Mouse (Mus musculus) MEL (cell line): ENCODE measurements around the gene Serp2.

Experiments
- CTCF ChIP-seq, 3 experiments: IDR thresholded peaks in 2 of 3; conservative IDR thresholded peaks in 1 of 3; 2 replicates each; pipeline ENCODE4 v1.5.1; 2011 to 2012; ENCODE audit warnings: low read length in 3 of 3, low read depth in 2 of 3, mild to moderate bottlenecking in 2 of 3, improper control_type of control experiment in 1 of 3, inconsistent platforms in 1 of 3, mixed read lengths in 1 of 3, moderate library complexity in 1 of 3; ENCODE audit not compliant: control insufficient read depth in 1 of 3, insufficient read depth in 1 of 3, poor library complexity in 1 of 3, severe bottlenecking in 1 of 3
- E2F4 ChIP-seq: IDR thresholded peaks from 2 replicates; pipeline ENCODE4 v1.6.1; 2011; ENCODE audit warnings: low read depth, low read length, improper control_type of control experiment, borderline replicate concordance
- EP300 ChIP-seq, 2 experiments: IDR thresholded peaks; 2 replicates each; pipeline ENCODE4 v1.6.1; 2011; ENCODE audit warnings: improper control_type of control experiment in 2 of 2, low read length in 2 of 2, low read depth in 1 of 2, mild to moderate bottlenecking in 1 of 2
- GATA1 ChIP-seq: IDR thresholded peaks from 2 replicates; pipeline ENCODE4 v1.6.1; 2011; ENCODE audit warnings: low read depth, low read length, improper control_type of control experiment
- JUND ChIP-seq: IDR thresholded peaks from 2 replicates; pipeline ENCODE4 v1.6.1; 2011; ENCODE audit warnings: low read depth, mild to moderate bottlenecking, improper control_type of control experiment, low read length
- KAT2A ChIP-seq: conservative IDR thresholded peaks from 2 replicates; pipeline ENCODE4 v1.6.1; 2012; ENCODE audit warnings: low read depth, low read length, improper control_type of control experiment, inconsistent platforms
- MAFK ChIP-seq: IDR thresholded peaks from 2 replicates; pipeline ENCODE4 v1.6.1; 2011; ENCODE audit warnings: low read depth, mild to moderate bottlenecking, low read length, improper control_type of control experiment, borderline replicate concordance
- MAX ChIP-seq: IDR thresholded peaks from 2 replicates; pipeline ENCODE4 v1.6.1; 2011; ENCODE audit warnings: low read length, improper control_type of control experiment
- NELFE ChIP-seq: IDR thresholded peaks from 2 replicates; pipeline ENCODE4 v1.6.1; 2011; ENCODE audit warnings: low read depth, low read length, improper control_type of control experiment
- POLR2A ChIP-seq, 2 experiments: IDR thresholded peaks; 2 replicates each; pipeline ENCODE4 v1.6.1; 2011 to 2012; ENCODE audit warnings: low read length in 2 of 2, mild to moderate bottlenecking in 2 of 2, control low read depth in 1 of 2, improper control_type of control experiment in 1 of 2, low read depth in 1 of 2, moderate library complexity in 1 of 2; ENCODE audit not compliant: control insufficient read depth in 1 of 2, insufficient read depth in 1 of 2, poor library complexity in 1 of 2
- TCF12 ChIP-seq: IDR thresholded peaks from 2 replicates; pipeline ENCODE4 v1.6.1; 2014; ENCODE audit warnings: low read depth, mild to moderate bottlenecking, inconsistent platforms, low read length, improper control_type of control experiment, moderate library complexity
- USF2 ChIP-seq, 2 experiments: IDR thresholded peaks; 2 replicates each; pipeline ENCODE4 v1.6.1; 2011 to 2012; ENCODE audit warnings: improper control_type of control experiment in 2 of 2, low read length in 2 of 2, borderline replicate concordance in 1 of 2, inconsistent platforms in 1 of 2, low read depth in 1 of 2, mild to moderate bottlenecking in 1 of 2; ENCODE audit not compliant: insufficient read depth in 1 of 2
- ZMIZ1 ChIP-seq: IDR thresholded peaks from 2 replicates; pipeline ENCODE4 v1.6.1; 2012; ENCODE audit warnings: low read depth, mild to moderate bottlenecking, inconsistent platforms, low read length, improper control_type of control experiment, moderate library complexity

DNA sequence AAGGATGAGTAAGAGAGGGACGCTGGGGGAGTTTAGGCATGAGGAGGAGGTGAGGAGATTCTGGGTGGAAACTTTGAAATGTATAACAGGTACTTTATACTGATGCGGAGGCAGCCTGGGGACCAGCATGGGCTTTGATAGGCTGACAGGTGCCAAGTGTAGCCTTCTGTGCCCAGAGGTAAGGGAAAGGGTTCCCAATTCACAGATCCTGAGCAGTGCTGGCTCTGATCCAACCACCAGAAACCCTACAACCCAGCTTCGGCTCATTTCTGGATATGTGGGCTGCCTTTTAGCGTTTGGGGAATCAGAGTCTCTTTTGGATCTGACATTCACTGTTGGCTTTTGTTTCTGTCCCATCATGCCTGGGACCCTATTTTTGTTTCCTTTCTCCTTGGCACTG, 43.0 kb upstream of the Serp2 start:
- TF ChIP-seq CTCF (IDR thresholded peaks at IDR 0.05 in 2 of 3, conservative IDR thresholded peaks at IDR 0.05 in 1 of 3; ENCODE audit: control insufficient read depth in 1 of 3, insufficient read depth in 1 of 3, low read depth in 2 of 3, low read length in 3 of 3, poor library complexity in 1 of 3, severe bottlenecking in 1 of 3) = no peak
- TF ChIP-seq USF2 (IDR thresholded peaks at IDR 0.05; ENCODE audit: borderline replicate concordance in 1 of 2, insufficient read depth in 1 of 2, low read depth in 1 of 2, low read length in 2 of 2) = no peak
- no peak for TF ChIP-seq POLR2A (IDR thresholded peaks at IDR 0.05; ENCODE audit: control insufficient read depth in 1 of 2, insufficient read depth in 1 of 2, low read depth in 1 of 2, low read length in 2 of 2, poor library complexity in 1 of 2)
- TF ChIP-seq E2F4 = no peak
- no peak for TF ChIP-seq NELFE
- no peak for TF ChIP-seq GATA1
- TF ChIP-seq EP300 (IDR thresholded peaks at IDR 0.05; ENCODE audit: low read depth in 1 of 2, low read length in 2 of 2) = no peak
- TF ChIP-seq JUND = no peak
- no peak for TF ChIP-seq KAT2A
- TF ChIP-seq MAX = no peak
- TF ChIP-seq TCF12 = no peak
- no peak for TF ChIP-seq ZMIZ1
- TF ChIP-seq MAFK = no peak
